In genomic region chr3:73409929-73410522, GRCm38 (mm10) we compare ENCODE assay signal across 18 mouse cellular contexts.
A peak's percentile ranks its signal among the peaks of the same experiment; 100 is the strongest.
DNase-seq lines count a peak whose midpoint lies in the region; ATAC-seq lines count a peak whose summit lies in the region.
"Had no signal": no experiment of that assay in that cellular context is flagged by ENCODE, and none has a peak within 500 bp of the region (broad histone marks: within the 10 kb centered on the region; RNA-seq: fewer than 3 reads in every experiment).

No protein-coding gene starts in this region.

- H3K27ac ChIP-seq in midbrain, embryonic 11.5 days (ENCODE audit: low read depth, low read length) = no peak overlapping the region
- H3K27ac ChIP-seq in midbrain, embryonic 15.5 days = no peak overlapping the region
- H3K27ac ChIP-seq in forebrain, embryonic 14.5 days (ENCODE audit: low read depth, low read length) = no peak overlapping the region
- H3K27ac ChIP-seq: limb, embryonic 15.5 days; liver, embryonic 15.5 days; macrophage; midbrain, embryonic 12.5 days; stomach, postnatal 0 days had no signal

- 79% methylated on average over 4 of the region's 4 CpGs for WGBS in midbrain, embryonic 11.5 days
- 66% methylated on average over 4 of the region's 4 CpGs for WGBS in midbrain, embryonic 15.5 days
- WGBS in forebrain, embryonic 14.5 days = 71% methylated on average over 4 of the region's 4 CpGs

- no peaks in the 10 kb centered on the region for H3K36me3 ChIP-seq in midbrain, embryonic 11.5 days (ENCODE audit: control insufficient read depth, insufficient read depth, low read length)
- no peaks in the 10 kb centered on the region for H3K36me3 ChIP-seq in midbrain, embryonic 15.5 days (replicated peaks)
- H3K36me3 ChIP-seq in forebrain, embryonic 14.5 days (ENCODE audit: control insufficient read depth, insufficient read depth, low read length) = no peaks in the 10 kb centered on the region
- H3K36me3 ChIP-seq: limb, embryonic 15.5 days; liver, embryonic 15.5 days; midbrain, embryonic 12.5 days had no signal

- no peak overlapping the region for H3K9ac ChIP-seq in midbrain, embryonic 11.5 days (ENCODE audit: low read length)
- H3K9ac ChIP-seq in midbrain, embryonic 15.5 days = no peak overlapping the region
- no peak overlapping the region for H3K9ac ChIP-seq in forebrain, embryonic 14.5 days (ENCODE audit: low read length)
- H3K9ac ChIP-seq: limb, embryonic 15.5 days; liver, embryonic 15.5 days; midbrain, embryonic 12.5 days had no signal

- no peak overlapping the region for H3K4me2 ChIP-seq in midbrain, embryonic 11.5 days
- no peak overlapping the region for H3K4me2 ChIP-seq in midbrain, embryonic 15.5 days
- no peak overlapping the region for H3K4me2 ChIP-seq in forebrain, embryonic 14.5 days (ENCODE audit: low read length)
- H3K4me2 ChIP-seq: heart, embryonic 11.5 days; limb, embryonic 15.5 days; liver, embryonic 15.5 days; midbrain, embryonic 12.5 days had no signal

- no peaks in the 10 kb centered on the region for H3K4me1 ChIP-seq in midbrain, embryonic 11.5 days (ENCODE audit: control insufficient read depth, insufficient read depth, low read length)
- no peaks in the 10 kb centered on the region for H3K4me1 ChIP-seq in midbrain, embryonic 15.5 days
- H3K4me1 ChIP-seq in forebrain, embryonic 14.5 days (ENCODE audit: control insufficient read depth, insufficient read depth, low read length) = no peaks in the 10 kb centered on the region
- H3K4me1 ChIP-seq: limb, embryonic 15.5 days; liver, embryonic 15.5 days; midbrain, embryonic 12.5 days had no signal

- no peak overlapping the region for H3K4me3 ChIP-seq in midbrain, embryonic 11.5 days (ENCODE audit: low read depth, low read length)
- no peak overlapping the region for H3K4me3 ChIP-seq in midbrain, embryonic 15.5 days
- no peak overlapping the region for H3K4me3 ChIP-seq in forebrain, embryonic 14.5 days (ENCODE audit: low read depth, low read length)
- H3K4me3 ChIP-seq: limb, embryonic 15.5 days; liver, embryonic 15.5 days; midbrain, embryonic 12.5 days had no signal

- H3K9me3 ChIP-seq in midbrain, embryonic 11.5 days (ENCODE audit: control insufficient read depth, low read length) = no peaks in the 10 kb centered on the region
- no peaks in the 10 kb centered on the region for H3K9me3 ChIP-seq in midbrain, embryonic 15.5 days
- H3K9me3 ChIP-seq in forebrain, embryonic 14.5 days (replicated peaks; ENCODE audit: control insufficient read depth, low read length) = no peaks in the 10 kb centered on the region
- H3K9me3 ChIP-seq: limb, embryonic 15.5 days; liver, embryonic 15.5 days; midbrain, embryonic 12.5 days had no signal

- H3K27me3 ChIP-seq in midbrain, embryonic 11.5 days (ENCODE audit: control insufficient read depth, insufficient read depth, low read length) = no peaks in the 10 kb centered on the region
- H3K27me3 ChIP-seq in midbrain, embryonic 15.5 days (replicated peaks) = no peaks in the 10 kb centered on the region
- H3K27me3 ChIP-seq in forebrain, embryonic 14.5 days (replicated peaks; ENCODE audit: control insufficient read depth, insufficient read depth, low read length) = no peaks in the 10 kb centered on the region
- H3K27me3 ChIP-seq: limb, embryonic 15.5 days; liver, embryonic 15.5 days; midbrain, embryonic 12.5 days had no signal

- no peak for ATAC-seq in midbrain, embryonic 11.5 days (ENCODE audit: low FRiP score)
- ATAC-seq in midbrain, embryonic 15.5 days (replicated peaks) = no peak
- ATAC-seq in forebrain, embryonic 14.5 days = no peak

- DNase-seq in midbrain, embryonic 11.5 days (ENCODE audit: low spot score, missing footprints) = peak; percentile 82
- DNase-seq in forebrain, embryonic 14.5 days (ENCODE audit: low spot score) = peak; percentile 55
- DNase-seq in layer of hippocampus, adult 11-12 months (ENCODE audit: low spot score) = peak; percentile 52
- peak; percentile 21 to 24 for DNase-seq in layer of hippocampus, postnatal 36 days
- DNase-seq in urinary bladder, postnatal 14 days (ENCODE audit: low spot score) = no peak
- no peak for DNase-seq in retina, postnatal 1 day
- DNase-seq: adrenal gland, adult 8-10 months; cerebellum, postnatal 14 days; heart, postnatal 10 days; kidney, adult 2 months; kidney, postnatal 10 days had no signal

Comparison
In these comparisons a context has a peak if more than half of its experiments do, and no peak if none do; other contexts are left out.
1. DNase-seq: peak in midbrain, embryonic 11.5 days (single experiment), forebrain, embryonic 14.5 days (single experiment), layer of hippocampus, adult 11-12 months (single experiment) and layer of hippocampus, postnatal 36 days (2 of 2); none in urinary bladder, postnatal 14 days (single experiment) and retina, postnatal 1 day (single experiment).